Mouse (Mus musculus) lung, embryonic 14.5 days (tissue): ENCODE data around the gene Rab44. TPM values are rescaled to one million over a fixed set of nuclear protein-coding genes. Genes with fewer than 3 reads are reported as not detected.

ENCODE experiments used
- ATAC-seq: fragments of 200-750 bp; cut with Nextera tagmentation; 2 replicates; pipeline ENCODE4 v1.8.0; 2017; ENCODE audit warnings: mild to moderate bottlenecking, moderate TSS enrichment, moderate library complexity; ENCODE audit not compliant: insufficient read depth
- DNase-seq: peaks from one replicate; pipeline ENCODE4 v3.0.0-alpha.2; 2015
- H3K27ac ChIP-seq: fragments of 300-500 bp; sonication (generic); 2 replicates; pipeline ENCODE4 v1.5.1; 2014; ENCODE audit warnings: low read depth, mild to moderate bottlenecking, moderate library complexity
- H3K27me3 ChIP-seq: fragments of 300-500 bp; sonication (generic); 2 replicates; pipeline ENCODE4 v1.6.1; 2014; ENCODE audit warnings: low read length, control low read depth; ENCODE audit not compliant: insufficient read depth
- H3K36me3 ChIP-seq: fragments of 300-500 bp; sonication (generic); 2 replicates; pipeline ENCODE4 v1.6.1; 2014; ENCODE audit warnings: control low read depth; ENCODE audit not compliant: insufficient read depth
- H3K4me1 ChIP-seq: fragments of 300-500 bp; sonication (generic); 2 replicates; pipeline ENCODE4 v1.6.1; 2014; ENCODE audit warnings: antibody characterized with exemption, control low read depth; ENCODE audit not compliant: insufficient read depth
- H3K4me2 ChIP-seq: fragments of 300-500 bp; sonication (generic); 2 replicates; pipeline ENCODE4 v1.6.1; 2014; ENCODE audit warnings: mild to moderate bottlenecking
- H3K4me3 ChIP-seq: fragments of 300-500 bp; sonication (generic); 2 replicates; pipeline ENCODE4 v1.5.1; 2014; ENCODE audit warnings: low read depth, low read length
- H3K9ac ChIP-seq: fragments of 300-500 bp; sonication (generic); 2 replicates; pipeline ENCODE4 v1.6.1; 2014
- H3K9me3 ChIP-seq: fragments of 300-500 bp; sonication (generic); 2 replicates; pipeline ENCODE4 v1.6.1; 2016; ENCODE audit warnings: low read depth, low read length, control low read depth
- CTCF ChIP-seq: IDR thresholded peaks from 2 replicates; pipeline ENCODE4 v1.5.1; 2016; ENCODE audit warnings: antibody characterized with exemption, low read depth
- WGBS: fragments of 180-500 bp; shearing (Covaris S2); extraction: QIAGEN DNeasy Blood & Tissue Kit; methylation state at CpG from one replicate; pipeline ENCODE4 v1.1.7; 2014; 5-methylcytosine and 5-hydroxymethylcytosine counted together
- polyA plus RNA-seq: library from polyadenylated mRNA; unstranded; fragments of >200 nt; fragmentation: Nextera tagmentation; extraction: Ambion mirVana; gene quantifications from 2 replicates; pipeline ENCODE4 v1.2.1, GENCODE M21; 2014

Gene Rab44
- polyA plus RNA-seq, 1 experiment from 2014 or later, result 1.1 TPM

GRCm38 (mm10) chr17:29168438-29168837 is 54.5 kb downstream of the Rab44 start:
- Histone ChIP-seq H3K9me3 (no peaks in the 10 kb centered on the region), H3K4me1 (peaks cover 8% of the 10 kb centered on the region), H3K4me2 (no peak overlapping the region), H3K27ac (no peak overlapping the region), H3K4me3 (no peak overlapping the region), H3K27me3 (no peaks in the 10 kb centered on the region), H3K36me3 (no peaks in the 10 kb centered on the region), H3K9ac (no peak overlapping the region)
- ATAC-seq (no peak), DNase-seq (no peak)
- TF ChIP-seq CTCF, result no peak
- WGBS, result 86% methylated on average over 4 of the region's 4 CpGs

- peaks cover 8% of the 10 kb centered on the region for H3K4me1 ChIP-seq
Measured at GRCm38 (mm10) chr17:29168996-29169601, 55.2 kb downstream of the Rab44 start.

GRCm38 (mm10) chr17:29170431-29171000 is 56.6 kb downstream of the Rab44 start:
- Histone ChIP-seq H3K27me3 (no peaks in the 10 kb centered on the region), H3K4me2 (no peak overlapping the region), H3K4me1 (0 out of 2 replicates have a peak, but pooled peaks cover under 1% of the 10 kb centered on the region), H3K27ac (no peak overlapping the region), H3K9me3 (no peaks in the 10 kb centered on the region), H3K36me3 (no peaks in the 10 kb centered on the region), H3K9ac (no peak overlapping the region), H3K4me3 (no peak overlapping the region)
- no peak for ATAC-seq
- TF ChIP-seq CTCF, result no peak
- 55% methylated on average over 14 of the region's 14 CpGs for WGBS
- no peak for DNase-seq

More at GRCm38 (mm10) chr17:29168996-29169601, 55.2 kb downstream of the Rab44 start:
- H3K4me2 ChIP-seq, result no peak overlapping the region
- no peak for DNase-seq
- TF ChIP-seq CTCF, result peak; percentile 66
- no peak overlapping the region for H3K9ac ChIP-seq
- WGBS, result 69% methylated on average over 12 of the region's 12 CpGs
- H3K27me3 ChIP-seq, result no peaks in the 10 kb centered on the region
- no peaks in the 10 kb centered on the region for H3K36me3 ChIP-seq
- no peak overlapping the region for H3K27ac ChIP-seq
- no peak overlapping the region for H3K4me3 ChIP-seq
- no peaks in the 10 kb centered on the region for H3K9me3 ChIP-seq
- no peak for ATAC-seq

DNA sequence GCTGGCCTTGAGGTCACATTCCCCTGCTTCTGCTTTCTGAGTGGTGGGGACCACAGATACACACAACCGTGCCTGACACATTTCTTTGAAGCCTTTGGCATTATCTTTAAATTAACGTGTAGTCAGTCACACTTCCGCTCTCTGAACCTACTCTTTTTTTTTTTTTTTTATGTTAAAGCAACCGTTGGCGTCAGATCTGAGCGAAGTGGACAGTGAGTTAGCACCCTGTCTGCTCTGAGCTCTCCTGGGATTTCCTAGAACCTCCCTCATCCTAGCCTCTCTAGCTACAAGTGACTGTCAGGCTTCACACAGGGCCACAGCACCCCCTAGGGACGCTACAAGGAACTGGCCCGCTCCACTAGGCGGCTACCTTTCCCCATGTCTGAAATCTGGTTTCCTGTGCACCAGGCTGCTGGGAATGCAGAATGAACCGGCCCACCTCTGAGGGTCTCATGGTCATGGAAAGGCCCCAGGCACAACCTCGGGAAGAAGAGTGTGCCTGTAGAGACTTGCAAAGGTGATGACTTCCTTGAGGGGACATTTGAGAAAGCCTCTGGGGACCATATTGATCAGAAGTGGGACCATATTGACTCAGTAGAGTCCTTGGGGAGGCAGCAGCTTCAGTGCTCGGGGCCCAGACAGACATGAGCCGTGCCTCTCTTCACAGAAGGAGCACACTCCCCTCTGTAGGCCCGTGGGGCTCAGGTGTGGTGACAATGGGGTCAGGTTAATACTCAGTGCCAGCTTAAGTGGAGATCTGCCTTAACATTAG is 57.2 kb downstream of the Rab44 start:
- TF ChIP-seq CTCF, result peak; percentile 94
- Histone ChIP-seq H3K36me3 (no peaks in the 10 kb centered on the region), H3K9me3 (no peaks in the 10 kb centered on the region), H3K27me3 (no peaks in the 10 kb centered on the region), H3K4me2 (no peak overlapping the region), H3K27ac (no peak overlapping the region), H3K9ac (no peak overlapping the region), H3K4me1 (no peaks in the 10 kb centered on the region), H3K4me3 (no peak overlapping the region)
- DNase-seq (peak; percentile 90), ATAC-seq (peak; percentile 68)
- 13% methylated on average over 14 of the region's 14 CpGs for WGBS

- Histone ChIP-seq H3K36me3 (no peaks in the 10 kb centered on the region), H3K27ac (no peak overlapping the region), H3K27me3 (no peaks in the 10 kb centered on the region), H3K4me1 (no peaks in the 10 kb centered on the region), H3K9me3 (no peaks in the 10 kb centered on the region), H3K9ac (no peak overlapping the region), H3K4me3 (no peak overlapping the region), H3K4me2 (no peak overlapping the region)
- ATAC-seq (no peak), DNase-seq (no peak)
- TF ChIP-seq CTCF, result no peak
- WGBS, result 31% methylated on average over 10 of the region's 10 CpGs
Measured at GRCm38 (mm10) chr17:29172062-29172461, 58.1 kb downstream of the Rab44 start.

DNA sequence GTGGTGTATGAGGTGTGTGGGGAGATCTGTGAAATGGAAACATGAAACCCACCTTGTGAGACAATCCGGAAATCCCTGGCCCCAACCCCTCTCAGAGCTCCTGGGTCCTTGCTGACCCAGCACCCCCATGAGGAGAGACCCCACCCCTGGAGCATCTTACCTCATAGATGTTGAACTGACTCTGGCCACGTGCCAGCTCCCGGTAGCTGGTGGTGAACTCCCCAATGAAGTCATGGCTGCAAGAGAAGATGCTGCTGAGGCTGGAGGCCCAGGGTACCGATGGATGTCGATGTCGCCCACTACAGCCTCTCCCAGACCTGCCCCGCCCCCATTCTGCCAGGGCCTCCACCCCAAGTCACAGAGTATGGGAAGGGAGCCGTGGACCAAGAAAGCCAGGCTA is 59.2 kb downstream of the Rab44 start:
- no peak for DNase-seq
- Histone ChIP-seq H3K9ac (no peak overlapping the region), H3K27ac (no peak overlapping the region), H3K4me3 (no peak overlapping the region), H3K4me2 (no peak overlapping the region), H3K9me3 (no peaks in the 10 kb centered on the region), H3K4me1 (no peaks in the 10 kb centered on the region), H3K36me3 (no peaks in the 10 kb centered on the region), H3K27me3 (no peaks in the 10 kb centered on the region)
- no peak for TF ChIP-seq CTCF
- ATAC-seq, result no peak
- WGBS, result 73% methylated on average over 8 of the region's 8 CpGs

DNA sequence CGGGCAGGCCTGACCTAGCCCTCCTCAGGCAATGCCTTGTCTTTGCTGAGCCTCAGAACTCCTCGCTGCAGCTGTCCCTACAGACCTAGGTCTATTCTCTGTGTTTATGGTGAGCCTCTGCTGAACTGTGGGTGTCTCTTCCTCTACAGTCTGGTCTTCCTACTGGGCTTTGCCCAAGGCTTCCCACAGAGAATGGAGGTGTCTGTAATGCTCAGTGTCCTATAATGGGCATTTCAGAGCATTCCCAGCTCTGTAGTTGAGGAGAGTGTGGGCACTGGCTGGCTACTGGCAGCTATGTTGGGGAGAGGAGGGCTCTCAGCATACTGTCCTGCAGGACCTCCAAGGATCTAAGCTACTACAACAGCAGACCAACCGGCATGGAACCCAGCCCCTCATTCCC is 61.7 kb downstream of the Rab44 start:
- no peak for TF ChIP-seq CTCF
- Histone ChIP-seq H3K36me3 (no peaks in the 10 kb centered on the region), H3K4me1 (0 out of 2 replicates have a peak, but pooled peaks cover 2% of the 10 kb centered on the region), H3K4me3 (no peak overlapping the region), H3K27me3 (no peaks in the 10 kb centered on the region), H3K27ac (no peak overlapping the region), H3K9ac (no peak overlapping the region), H3K4me2 (no peak overlapping the region), H3K9me3 (no peaks in the 10 kb centered on the region)
- 61% methylated on average over 3 of the region's 3 CpGs for WGBS
- ATAC-seq, result no peak
- DNase-seq, result no peak
